Mouse (Mus musculus) midbrain, embryonic 14.5 days (tissue): ENCODE results near the gene Slc10a7. TPM values are rescaled to one million over a fixed set of nuclear protein-coding genes. Genes with fewer than 3 reads are reported as not detected.

Source experiments
- ATAC-seq: fragments of 200-750 bp; cut with Nextera tagmentation; 2 replicates; pipeline ENCODE4 v1.8.0; 2017; ENCODE audit warnings: moderate number of reproducible peaks, moderate library complexity; ENCODE audit not compliant: low FRiP score, low TSS enrichment
- DNase-seq: peaks from one replicate; pipeline ENCODE4 v3.0.0-alpha.2; 2015
- H3K27ac ChIP-seq: fragments of 300-500 bp; sonication (generic); replicated peaks from 2 replicates; pipeline ENCODE4 v1.5.1; 2014; ENCODE audit warnings: mild to moderate bottlenecking, low read depth, low read length, moderate library complexity
- H3K27me3 ChIP-seq: fragments of 300-500 bp; sonication (generic); 2 replicates; pipeline ENCODE4 v1.6.1; 2014; ENCODE audit warnings: low read length, control low read depth, mixed read lengths; ENCODE audit not compliant: control insufficient read depth, insufficient read depth
- H3K36me3 ChIP-seq: fragments of 300-500 bp; sonication (generic); 2 replicates; pipeline ENCODE4 v1.6.1; 2014; ENCODE audit warnings: low read length, control low read depth; ENCODE audit not compliant: control insufficient read depth, insufficient read depth
- H3K4me1 ChIP-seq: fragments of 300-500 bp; sonication (generic); 2 replicates; pipeline ENCODE4 v1.6.1; 2014; ENCODE audit warnings: mild to moderate bottlenecking, antibody characterized with exemption, low read length, control low read depth; ENCODE audit not compliant: control insufficient read depth, insufficient read depth
- H3K4me2 ChIP-seq: fragments of 300-500 bp; sonication (generic); 2 replicates; pipeline ENCODE4 v1.6.1; 2014; ENCODE audit warnings: mild to moderate bottlenecking, low read length, moderate library complexity
- H3K4me3 ChIP-seq: fragments of 300-500 bp; sonication (generic); replicated peaks from 2 replicates; pipeline ENCODE4 v1.5.1; 2014; ENCODE audit warnings: low read depth, low read length
- H3K9ac ChIP-seq: fragments of 300-500 bp; sonication (generic); replicated peaks from 2 replicates; pipeline ENCODE4 v1.6.1; 2014; ENCODE audit warnings: mild to moderate bottlenecking, low read length, moderate library complexity
- H3K9me3 ChIP-seq: fragments of 300-500 bp; sonication (generic); 2 replicates; pipeline ENCODE4 v1.6.1; 2016; ENCODE audit warnings: low read length, control low read depth, mixed read lengths; ENCODE audit not compliant: control insufficient read depth
- WGBS: fragments of 180-500 bp; shearing (Covaris S2); extraction: QIAGEN DNeasy Blood & Tissue Kit; methylation state at CpG from one replicate; pipeline ENCODE4 v1.1.7; 2014; 5-methylcytosine and 5-hydroxymethylcytosine counted together
- polyA plus RNA-seq: library from polyadenylated mRNA; unstranded; fragments of >200 nt; fragmentation: Nextera tagmentation; extraction: Ambion mirVana; gene quantifications from 2 replicates; pipeline ENCODE4 v1.2.1, GENCODE M21; 2014

Gene Slc10a7
- polyA plus RNA-seq, 1 experiment from 2014 or later, result 9.7 TPM

- DNase-seq (no peak), ATAC-seq (no peak)
- H3K9me3 ChIP-seq, result no peaks in the 10 kb centered on the region
- H3K4me2 ChIP-seq, result no peak overlapping the region
- 91% methylated on average over 12 of the region's 12 CpGs for WGBS
- no peaks in the 10 kb centered on the region for H3K4me1 ChIP-seq
- no peaks in the 10 kb centered on the region for H3K27me3 ChIP-seq
- H3K9ac ChIP-seq, result no peak overlapping the region
- no peak overlapping the region for H3K4me3 ChIP-seq
- peaks cover 32% of the 10 kb centered on the region for H3K36me3 ChIP-seq
- no peak overlapping the region for H3K27ac ChIP-seq
These were observed 223.9 kb downstream of the Slc10a7 start for GRCm38 (mm10) chr8:78732995-78733512.

DNA sequence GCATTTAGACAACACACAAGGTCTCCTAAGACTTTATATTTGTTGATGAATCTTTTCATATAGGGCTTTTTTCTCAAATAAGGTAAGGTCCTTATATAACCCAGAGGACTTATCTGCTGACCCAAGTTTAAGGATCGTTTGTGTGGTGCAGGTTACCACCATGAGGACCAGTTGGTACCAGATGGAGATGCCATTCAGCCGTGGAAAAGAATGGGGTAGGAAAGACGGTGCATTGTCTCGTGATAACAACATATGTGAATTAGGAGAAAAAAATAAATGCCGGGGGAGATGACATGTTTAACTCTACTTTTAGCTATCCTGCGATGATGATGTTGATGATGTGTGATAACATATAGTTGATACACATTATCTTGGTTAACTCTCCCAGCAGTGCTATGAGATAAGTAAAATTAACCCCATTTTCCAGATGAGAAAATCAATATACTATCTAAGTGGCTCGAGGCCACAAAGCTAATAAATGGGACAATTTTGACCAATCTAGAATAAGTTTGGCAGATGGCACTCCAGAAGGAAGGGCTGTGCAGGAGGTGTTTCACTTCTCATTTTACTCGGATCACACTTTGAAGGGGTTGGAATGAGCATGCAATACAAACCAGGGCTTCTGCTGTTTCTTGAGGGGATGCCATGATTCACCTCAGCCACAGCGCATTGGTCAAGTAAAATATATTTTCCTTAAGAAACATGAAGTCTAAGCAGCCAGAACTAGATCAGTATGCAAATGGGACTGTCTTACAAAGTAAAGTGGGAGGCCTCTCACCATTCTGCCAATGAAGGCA lies 225.8 kb downstream of the Slc10a7 start:
- Histone ChIP-seq H3K27me3 (no peaks in the 10 kb centered on the region), H3K4me1 (no peaks in the 10 kb centered on the region), H3K4me3 (no peak overlapping the region), H3K9ac (no peak overlapping the region), H3K36me3 (peaks cover 23% of the 10 kb centered on the region), H3K27ac (no peak overlapping the region), H3K4me2 (no peak overlapping the region), H3K9me3 (no peaks in the 10 kb centered on the region)
- WGBS, result 94% methylated on average over 9 of the region's 9 CpGs
- DNase-seq (no peak), ATAC-seq (no peak)

DNA sequence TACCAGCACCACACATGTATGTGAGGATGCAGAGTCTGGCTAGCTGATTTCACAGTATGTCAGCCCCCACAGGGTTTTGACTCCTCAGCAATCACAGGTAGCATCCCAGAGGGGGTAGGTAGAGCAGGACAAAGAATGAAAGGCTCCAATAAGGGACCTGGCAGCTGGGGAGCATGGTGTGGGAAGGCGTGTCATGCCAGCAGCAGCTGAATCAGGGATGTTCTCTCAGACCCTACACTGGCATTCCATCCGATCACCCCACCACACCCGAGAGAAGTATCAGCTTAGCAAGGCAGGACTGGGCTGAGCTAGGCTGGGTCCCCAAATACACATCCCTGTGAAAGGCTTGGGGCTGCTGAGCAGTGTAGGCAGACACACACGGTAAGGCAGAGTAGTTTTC lies 229.2 kb downstream of the Slc10a7 start:
- no peaks in the 10 kb centered on the region for H3K36me3 ChIP-seq
- H3K4me1 ChIP-seq, result no peaks in the 10 kb centered on the region
- WGBS, result 81% methylated on average over 4 of the region's 4 CpGs
- no peak for DNase-seq
- H3K4me2 ChIP-seq, result no peak overlapping the region
- no peak overlapping the region for H3K27ac ChIP-seq
- no peaks in the 10 kb centered on the region for H3K27me3 ChIP-seq
- H3K4me3 ChIP-seq, result no peak overlapping the region
- no peak overlapping the region for H3K9ac ChIP-seq
- no peaks in the 10 kb centered on the region for H3K9me3 ChIP-seq
- no peak for ATAC-seq

GRCm38 (mm10) chr8:78740936-78741335 lies 231.8 kb downstream of the Slc10a7 start:
- Histone ChIP-seq H3K4me1 (no peaks in the 10 kb centered on the region), H3K27ac (no peak overlapping the region), H3K4me2 (no peak overlapping the region), H3K4me3 (no peak overlapping the region), H3K9ac (no peak overlapping the region), H3K9me3 (no peaks in the 10 kb centered on the region), H3K36me3 (no peaks in the 10 kb centered on the region), H3K27me3 (no peaks in the 10 kb centered on the region)
- DNase-seq (no peak), ATAC-seq (no peak)
- WGBS, result 69% methylated on average over 6 of the region's 6 CpGs

DNA sequence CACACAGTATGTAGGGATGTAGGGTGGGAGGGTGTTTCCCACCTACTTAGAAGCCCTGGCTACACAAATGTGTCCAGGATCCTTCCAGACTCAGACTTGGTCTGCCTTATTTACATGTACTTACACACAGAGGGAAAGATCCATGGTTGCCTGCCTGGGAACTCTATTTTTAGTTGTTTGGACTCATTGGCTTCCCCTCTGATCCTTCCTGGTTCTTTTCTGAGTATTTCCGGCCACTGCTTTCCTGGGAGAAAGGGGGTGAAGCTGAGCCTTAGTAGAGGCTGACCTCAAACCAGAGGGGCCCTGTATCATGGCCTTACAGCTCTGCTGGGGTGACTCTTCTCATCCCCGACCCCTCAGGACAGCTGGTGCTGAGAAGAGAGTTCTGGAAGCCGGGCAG lies 232.3 kb downstream of the Slc10a7 start:
- 89% methylated on average over 3 of the region's 3 CpGs for WGBS
- Histone ChIP-seq H3K4me3 (no peak overlapping the region), H3K36me3 (no peaks in the 10 kb centered on the region), H3K27ac (peak overlapping the region; percentile 41; the same call in 1 of the 2 replicates), H3K4me2 (no peak overlapping the region), H3K4me1 (no peaks in the 10 kb centered on the region), H3K9me3 (no peaks in the 10 kb centered on the region), H3K9ac (no peak overlapping the region), H3K27me3 (no peaks in the 10 kb centered on the region)
- DNase-seq (no peak), ATAC-seq (no peak)

GRCm38 (mm10) chr8:78741965-78742364 lies 232.8 kb downstream of the Slc10a7 start:
- no peaks in the 10 kb centered on the region for H3K27me3 ChIP-seq
- no peaks in the 10 kb centered on the region for H3K36me3 ChIP-seq
- DNase-seq (peak; percentile 79), ATAC-seq (peak; percentile 38; the same call in 1 of the 2 replicates)
- H3K4me1 ChIP-seq, result no peaks in the 10 kb centered on the region
- no peak overlapping the region for H3K4me3 ChIP-seq
- WGBS, result 40% methylated on average over 3 of the region's 3 CpGs
- no peak overlapping the region for H3K4me2 ChIP-seq
- H3K9ac ChIP-seq, result no peak overlapping the region
- peak overlapping the region; percentile 41; the same call in 1 of the 2 replicates for H3K27ac ChIP-seq
- no peaks in the 10 kb centered on the region for H3K9me3 ChIP-seq

GRCm38 (mm10) chr8:78742453-78742852 lies 233.3 kb downstream of the Slc10a7 start:
- H3K9ac ChIP-seq, result no peak overlapping the region
- no peaks in the 10 kb centered on the region for H3K36me3 ChIP-seq
- ATAC-seq (peak; percentile 67), DNase-seq (peak; percentile 73)
- H3K27ac ChIP-seq, result 0 out of 2 replicates have a peak overlapping the region, but pooled peaks have one; percentile 0
- 61% methylated on average over 2 of the region's 2 CpGs for WGBS
- H3K9me3 ChIP-seq, result no peaks in the 10 kb centered on the region
- H3K27me3 ChIP-seq, result no peaks in the 10 kb centered on the region
- H3K4me2 ChIP-seq, result no peak overlapping the region
- no peak overlapping the region for H3K4me3 ChIP-seq
- H3K4me1 ChIP-seq, result no peaks in the 10 kb centered on the region

DNA sequence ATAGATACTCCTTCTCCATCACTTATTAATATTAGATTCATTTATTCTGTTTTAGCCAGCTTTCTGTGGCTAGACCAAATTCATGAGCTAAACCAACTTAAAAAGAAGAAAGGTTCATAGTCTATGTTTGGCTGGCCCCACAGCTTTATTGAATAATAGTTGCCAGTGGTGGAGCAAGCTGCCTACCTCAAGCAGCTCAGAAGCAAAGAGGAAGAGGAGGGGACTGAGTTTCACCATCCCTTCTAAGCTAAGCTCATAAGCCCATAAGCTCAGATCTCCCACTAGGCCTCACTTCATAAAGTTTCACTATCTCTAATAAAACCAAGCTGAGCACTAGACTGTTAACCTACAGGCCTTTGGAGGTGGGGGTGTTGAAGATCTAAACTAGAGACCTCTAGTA lies 237.9 kb downstream of the Slc10a7 start:
- no peak for DNase-seq
- Histone ChIP-seq H3K27me3 (no peaks in the 10 kb centered on the region), H3K4me2 (no peak overlapping the region), H3K9me3 (no peaks in the 10 kb centered on the region), H3K4me3 (no peak overlapping the region), H3K27ac (no peak overlapping the region), H3K9ac (no peak overlapping the region), H3K36me3 (no peaks in the 10 kb centered on the region), H3K4me1 (no peaks in the 10 kb centered on the region)
- ATAC-seq, result no peak

DNA sequence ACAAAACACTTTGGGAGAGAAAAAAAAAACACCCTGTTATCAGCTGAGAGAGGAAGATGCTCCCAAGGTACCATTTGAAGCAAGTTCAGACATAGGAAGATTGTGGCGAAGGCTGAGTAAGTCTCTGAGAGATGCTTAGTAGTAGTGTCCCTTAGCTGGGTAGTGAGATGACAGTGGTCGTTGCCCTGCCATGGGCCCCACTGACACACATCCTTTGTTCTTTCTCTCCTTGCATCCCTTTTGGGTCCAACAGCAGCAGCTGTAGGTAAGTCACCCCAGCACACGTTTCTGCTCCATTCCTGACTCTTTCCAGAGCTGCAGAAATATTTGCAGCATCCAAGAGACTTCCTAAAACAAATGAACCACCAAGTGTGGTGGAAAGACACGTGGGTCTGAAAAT lies 239.6 kb downstream of the Slc10a7 start:
- Histone ChIP-seq H3K9ac (no peak overlapping the region), H3K27ac (no peak overlapping the region), H3K36me3 (no peaks in the 10 kb centered on the region), H3K9me3 (no peaks in the 10 kb centered on the region), H3K4me1 (no peaks in the 10 kb centered on the region), H3K4me2 (no peak overlapping the region), H3K4me3 (no peak overlapping the region), H3K27me3 (no peaks in the 10 kb centered on the region)
- 76% methylated on average over 4 of the region's 4 CpGs for WGBS
- ATAC-seq (no peak), DNase-seq (no peak)
